In genomic region chr5:150059466-150059865, GRCm38 (mm10) we compare ENCODE assay signal across 21 mouse cellular contexts. TPM values are rescaled to one million over a fixed set of nuclear protein-coding genes. Genes with fewer than 3 reads are reported as not detected.
"Had no signal": no experiment of that assay in that cellular context is flagged by ENCODE, and none has a peak within 500 bp of the region (broad histone marks: within the 10 kb centered on the region; RNA-seq: fewer than 3 reads in every experiment).

No protein-coding gene starts in this region.

- DNase-seq: kidney, postnatal 36 days; left cerebral cortex, postnatal 4 days; liver, postnatal 0 days; lung, embryonic 14.5 days; retina, postnatal 1 day; right cerebral cortex, postnatal 25 days; thymus, adult 2 months; thymus, postnatal 14 days; thymus, postnatal 4 days had no signal

- H3K9me3 ChIP-seq: limb, embryonic 15.5 days; midbrain, embryonic 15.5 days had no signal

- H3K4me1 ChIP-seq: limb, embryonic 12.5 days; limb, embryonic 15.5 days had no signal

- H3K27ac ChIP-seq: kidney, postnatal 0 days; limb, embryonic 12.5 days; limb, embryonic 15.5 days; liver, embryonic 14.5 days; macrophage; midbrain, embryonic 12.5 days; midbrain, embryonic 15.5 days; neural tube, embryonic 13.5 days had no signal

- H3K36me3 ChIP-seq: limb, embryonic 12.5 days; limb, embryonic 15.5 days; midbrain, embryonic 12.5 days; midbrain, embryonic 15.5 days; neural tube, embryonic 13.5 days had no signal

- H3K4me3 ChIP-seq: limb, embryonic 12.5 days; limb, embryonic 15.5 days; midbrain, embryonic 12.5 days; midbrain, embryonic 15.5 days; neural tube, embryonic 13.5 days had no signal

- H3K27me3 ChIP-seq: limb, embryonic 12.5 days; limb, embryonic 15.5 days; midbrain, embryonic 12.5 days; midbrain, embryonic 15.5 days; neural tube, embryonic 13.5 days had no signal

RNA-seq across cellular contexts. Expression of gene Rxfp2, which starts 41.0 kb away (rescaled TPM):
- total RNA-seq: megakaryocyte, adult 5-6 weeks; neutrophil, adult 5-6 weeks had no signal
- polyA plus RNA-seq: liver, embryonic 14.5 days; liver, postnatal 0 days; macrophage; small intestine, adult 2 months; spleen, adult 2 months had no signal
